Mouse (Mus musculus) lung, adult 2 months (tissue): ENCODE measurements around the gene Ern1. TPM values are rescaled to one million over a fixed set of nuclear protein-coding genes. Genes with fewer than 3 reads are reported as not detected.
A peak's percentile ranks its signal among the peaks of the same experiment; 100 is the strongest.

Experiments
- DNase-seq: peaks from one replicate; pipeline ENCODE4 v3.0.0; 2022
- H3K4me1 ChIP-seq: fragments of 200-500 bp; 2 replicates; pipeline ENCODE4 v1.6.1; 2011; ENCODE audit warnings: low read length; ENCODE audit not compliant: control insufficient read depth, insufficient read depth
- H3K4me3 ChIP-seq: fragments of 200-500 bp; replicated peaks from 2 replicates; pipeline ENCODE3; 2011; ENCODE audit warnings: low read depth, mild to moderate bottlenecking, control low read depth, low read length; ENCODE audit errors: extremely low read depth
- CTCF ChIP-seq: fragments of 200-500 bp; IDR thresholded peaks from 2 replicates; pipeline ENCODE4 v1.5.1; 2011; ENCODE audit warnings: mild to moderate bottlenecking, low read length, control low read depth; ENCODE audit not compliant: insufficient read depth
- POLR2A ChIP-seq: fragments of 200-500 bp; IDR thresholded peaks from 2 replicates; pipeline ENCODE4 v1.6.1; 2011; ENCODE audit warnings: low read depth, mild to moderate bottlenecking, control low read depth, low read length, borderline replicate concordance; ENCODE audit errors: extremely low read depth
- WGBS: fragments of 180-500 bp; shearing (Covaris S2); methylation state at CpG from one replicate; pipeline ENCODE4 v1.1.7; 2018; 5-methylcytosine and 5-hydroxymethylcytosine counted together
- polyA plus RNA-seq: library from polyadenylated mRNA; depleted of rRNA; stranded (reverse); fragments of >200 nt; gene quantifications from 2 replicates; pipeline ENCODE4 v1.2.3, GENCODE M21; 2012

The Ern1 gene
- polyA plus RNA-seq, 1 experiment = 23.0 TPM

DNA sequence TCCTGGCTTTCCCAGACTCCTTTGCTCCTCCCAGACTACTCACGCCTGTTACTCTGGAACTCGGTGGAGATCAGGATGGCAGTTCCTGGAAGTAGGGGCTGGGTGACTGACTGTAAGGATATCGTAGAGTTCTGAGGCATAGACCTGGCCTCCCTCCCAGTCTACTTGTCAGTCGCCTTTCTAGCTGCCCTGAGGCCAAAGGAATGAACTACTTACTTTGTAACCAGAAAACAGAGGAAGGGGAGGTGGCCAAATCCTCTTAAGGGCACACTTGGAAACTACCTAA lies 94.4 kb downstream of the Ern1 start:
- DNase-seq = no peak
- Histone ChIP-seq H3K4me3 (no peak overlapping the region), H3K4me1 (peaks cover 16% of the 10 kb centered on the region)
- TF ChIP-seq POLR2A (no peak), CTCF (no peak)
- WGBS = 36% methylated on average over 4 of the region's 4 CpGs

DNA sequence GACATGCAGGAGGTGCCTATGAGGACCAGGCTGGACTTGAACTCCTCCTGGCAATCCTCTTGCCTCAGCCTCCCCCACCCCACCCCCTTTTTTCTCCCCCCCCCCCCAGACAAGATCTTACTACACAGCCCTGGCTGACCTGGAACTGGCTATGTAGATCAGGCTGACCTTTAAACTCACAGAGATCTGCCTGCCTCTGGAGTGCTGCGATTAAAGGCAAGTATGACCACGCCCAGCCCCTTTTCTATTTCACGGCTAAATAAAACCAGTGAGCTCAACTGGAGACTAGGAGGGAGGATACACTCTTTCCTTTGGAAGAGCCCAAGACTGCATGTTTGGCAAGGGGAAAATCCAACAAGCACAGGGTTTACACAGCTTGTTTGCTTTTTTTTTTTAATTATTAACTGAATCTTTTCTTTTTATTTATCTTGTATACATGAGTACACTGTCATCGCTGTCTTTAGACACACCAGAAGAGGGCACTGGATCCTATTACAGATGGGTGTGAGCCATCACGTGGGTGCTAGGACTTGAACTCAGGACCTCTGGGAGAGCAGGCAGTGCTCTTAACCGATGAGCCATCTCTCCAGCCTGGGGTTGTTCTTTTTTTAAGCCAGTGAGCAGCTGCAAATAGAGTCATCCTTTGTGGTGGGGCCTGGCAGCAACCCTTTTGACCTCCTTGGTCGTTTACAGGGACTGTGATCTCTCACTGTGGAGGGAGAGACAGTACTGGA lies 94.9 kb downstream of the Ern1 start:
- no peak for TF ChIP-seq POLR2A
- no peak for TF ChIP-seq CTCF
- WGBS = 53% methylated on average over 7 of the region's 7 CpGs
- no peak overlapping the region for H3K4me3 ChIP-seq
- no peak for DNase-seq
- peaks cover 16% of the 10 kb centered on the region for H3K4me1 ChIP-seq

DNA sequence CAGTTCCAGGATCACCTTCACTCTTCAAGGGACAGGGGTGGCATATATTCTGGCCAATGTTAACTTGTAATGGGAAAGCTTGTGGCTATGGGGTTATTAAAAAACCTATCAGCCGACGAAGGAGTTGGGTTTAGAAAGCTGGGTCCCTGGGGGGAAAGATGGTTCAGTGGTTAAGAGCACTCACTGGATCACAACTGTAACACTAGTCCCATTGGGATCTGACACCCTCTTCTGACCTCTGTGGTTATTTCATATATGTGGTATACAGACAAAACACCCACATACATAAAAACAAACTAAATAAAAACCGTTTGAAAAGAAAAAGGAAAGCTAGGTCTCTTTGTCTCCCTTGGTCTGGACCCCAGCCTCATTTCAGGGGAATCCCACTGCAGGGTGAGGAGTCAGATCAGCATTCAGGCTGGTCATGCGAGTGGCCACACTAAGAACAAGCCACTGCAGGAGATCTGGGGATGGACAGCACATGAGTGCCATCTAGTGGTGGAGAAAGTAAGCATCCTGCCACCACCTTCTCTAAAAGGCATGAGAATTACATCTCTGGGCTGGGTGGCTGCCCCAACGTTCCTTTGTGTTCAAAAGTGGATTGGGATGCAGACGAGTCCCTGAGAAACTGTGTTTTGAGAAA lies 96.0 kb downstream of the Ern1 start:
- peak; percentile 58 for DNase-seq
- peaks cover 16% of the 10 kb centered on the region for H3K4me1 ChIP-seq
- peak; percentile 96 for TF ChIP-seq CTCF
- no peak for TF ChIP-seq POLR2A
- no peak overlapping the region for H3K4me3 ChIP-seq
- WGBS = 25% methylated on average over 6 of the region's 6 CpGs

DNA sequence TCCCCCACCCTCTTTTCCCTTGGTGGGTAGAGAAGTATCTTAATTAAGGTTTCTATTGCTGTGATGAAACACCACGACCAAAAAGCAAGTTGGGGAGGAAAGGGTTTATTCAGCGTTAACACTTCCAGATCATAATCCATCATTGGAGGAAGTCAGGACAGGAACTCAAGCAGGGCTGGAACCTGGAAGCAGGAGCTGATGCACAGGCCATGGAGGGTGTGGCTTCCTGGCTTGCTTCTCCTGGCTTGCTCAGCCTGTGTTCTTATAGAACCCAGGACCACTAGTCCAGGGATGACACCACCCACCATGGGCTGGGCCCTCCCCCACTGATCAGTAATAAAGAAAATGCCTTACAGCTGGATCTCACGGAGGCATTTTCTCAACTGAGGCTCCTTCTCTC lies 96.9 kb downstream of the Ern1 start:
- WGBS = 20% methylated on average over 3 of the region's 3 CpGs
- no peak for TF ChIP-seq POLR2A
- TF ChIP-seq CTCF = no peak
- H3K4me3 ChIP-seq = no peak overlapping the region
- DNase-seq = no peak
- H3K4me1 ChIP-seq = peaks cover 16% of the 10 kb centered on the region

DNA sequence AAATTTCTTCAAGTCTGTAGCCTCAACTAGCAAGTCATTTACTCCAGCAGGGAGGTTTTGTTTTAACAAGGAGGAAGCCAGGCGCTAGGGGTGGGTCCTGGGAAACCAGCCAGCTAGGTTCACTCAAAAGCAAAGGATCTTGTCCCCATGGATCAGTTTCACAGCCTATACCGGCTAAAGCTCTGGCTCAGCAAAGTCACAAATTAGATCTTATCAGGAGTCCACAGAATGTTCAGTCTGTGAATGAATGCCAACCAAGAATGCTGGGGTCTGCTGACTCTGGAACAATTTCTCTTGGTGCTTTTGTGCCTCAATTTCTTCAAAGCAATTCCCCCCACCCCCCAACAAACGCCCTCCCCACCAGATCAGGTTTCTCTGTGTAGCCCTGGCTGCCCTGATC lies 98.0 kb downstream of the Ern1 start:
- H3K4me1 ChIP-seq = peaks cover 16% of the 10 kb centered on the region
- WGBS = 16% methylated on average over 3 of the region's 3 CpGs
- TF ChIP-seq CTCF (no peak), POLR2A (no peak)
- H3K4me3 ChIP-seq = no peak overlapping the region
- no peak for DNase-seq

DNA sequence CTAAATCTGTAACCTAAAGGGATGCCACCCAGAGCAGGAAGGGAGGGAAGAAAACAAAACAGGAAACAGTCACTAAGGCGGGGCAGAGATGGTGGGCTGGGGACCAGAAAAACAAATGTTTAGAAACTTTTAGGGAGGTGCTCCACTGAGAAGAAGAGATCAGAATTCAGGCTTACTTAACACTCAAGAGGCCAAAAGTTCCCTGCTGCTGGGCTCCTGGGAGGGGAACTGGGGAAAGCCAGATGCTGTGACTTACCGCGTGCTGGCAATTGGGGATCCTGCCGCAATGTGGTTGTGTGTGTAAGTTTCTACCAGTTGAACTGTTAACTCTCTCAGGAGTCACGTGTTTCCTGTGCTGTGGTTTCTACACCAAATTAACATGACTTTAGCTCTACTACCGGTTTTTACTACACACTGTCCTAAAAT lies 99.8 kb downstream of the Ern1 start, which contains the start of gene Icam2:
TSS of gene Icam2 (minus strand) at position 285 of the 426 bp plus-strand sequence.
- 39% methylated on average over 6 of the region's 6 CpGs for WGBS
- TF ChIP-seq POLR2A (peak; percentile 35; the same call in 1 of the 2 replicates), CTCF (no peak)
- no peak for DNase-seq
- H3K4me1 ChIP-seq = peaks cover 19% of the 10 kb centered on the region
- peak within 1 kb of the TSS; percentile 27 for H3K4me3 ChIP-seq

DNA sequence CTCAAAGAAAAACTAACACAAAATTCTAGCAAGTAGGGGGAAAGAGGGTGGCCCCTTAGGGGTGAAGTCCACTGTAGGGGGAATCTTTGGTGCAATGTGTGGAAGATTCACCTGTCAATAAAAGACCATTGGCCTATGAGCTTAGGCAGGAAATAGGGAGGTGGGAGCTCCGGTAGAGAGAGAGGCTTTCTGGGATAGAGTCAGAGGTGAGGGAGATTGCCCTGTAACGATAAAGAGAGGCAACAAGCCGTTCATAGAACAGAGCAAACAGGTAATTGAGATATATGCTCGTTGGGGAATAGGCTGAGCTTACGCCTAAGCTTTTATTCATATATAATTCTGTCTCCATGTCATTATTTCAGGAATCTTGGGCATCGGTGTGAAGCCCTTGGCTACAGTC lies 100.6 kb downstream of the Ern1 start:
- Histone ChIP-seq H3K4me3 (no peak overlapping the region), H3K4me1 (peaks cover 19% of the 10 kb centered on the region)
- no peak for DNase-seq
- TF ChIP-seq CTCF (no peak), POLR2A (no peak)
- WGBS = 44% methylated on average over 6 of the region's 6 CpGs

DNA sequence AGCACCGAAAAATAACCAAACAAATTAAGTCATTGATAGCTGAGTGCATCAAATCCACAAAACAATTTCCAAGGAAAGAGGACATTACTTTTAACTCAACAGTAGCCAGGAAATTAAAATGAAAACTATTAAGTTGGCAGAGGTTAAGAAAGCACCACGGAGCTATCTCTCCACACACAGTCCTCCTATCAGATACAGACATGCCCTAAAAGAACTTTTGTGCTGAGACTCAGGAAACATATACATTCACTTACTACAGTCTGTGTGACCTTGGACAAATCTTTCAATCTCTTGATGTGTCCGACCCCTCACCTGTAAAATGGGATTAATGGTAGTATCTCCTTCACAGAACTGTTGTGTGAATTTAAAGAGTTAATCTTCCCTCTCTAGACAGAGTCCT lies 101.2 kb downstream of the Ern1 start:
- no peak for DNase-seq
- Histone ChIP-seq H3K4me3 (no peak overlapping the region), H3K4me1 (peaks cover 19% of the 10 kb centered on the region)
- TF ChIP-seq POLR2A = no peak
- TF ChIP-seq CTCF = no peak
- WGBS = 61% methylated on average over 3 of the region's 3 CpGs

DNA sequence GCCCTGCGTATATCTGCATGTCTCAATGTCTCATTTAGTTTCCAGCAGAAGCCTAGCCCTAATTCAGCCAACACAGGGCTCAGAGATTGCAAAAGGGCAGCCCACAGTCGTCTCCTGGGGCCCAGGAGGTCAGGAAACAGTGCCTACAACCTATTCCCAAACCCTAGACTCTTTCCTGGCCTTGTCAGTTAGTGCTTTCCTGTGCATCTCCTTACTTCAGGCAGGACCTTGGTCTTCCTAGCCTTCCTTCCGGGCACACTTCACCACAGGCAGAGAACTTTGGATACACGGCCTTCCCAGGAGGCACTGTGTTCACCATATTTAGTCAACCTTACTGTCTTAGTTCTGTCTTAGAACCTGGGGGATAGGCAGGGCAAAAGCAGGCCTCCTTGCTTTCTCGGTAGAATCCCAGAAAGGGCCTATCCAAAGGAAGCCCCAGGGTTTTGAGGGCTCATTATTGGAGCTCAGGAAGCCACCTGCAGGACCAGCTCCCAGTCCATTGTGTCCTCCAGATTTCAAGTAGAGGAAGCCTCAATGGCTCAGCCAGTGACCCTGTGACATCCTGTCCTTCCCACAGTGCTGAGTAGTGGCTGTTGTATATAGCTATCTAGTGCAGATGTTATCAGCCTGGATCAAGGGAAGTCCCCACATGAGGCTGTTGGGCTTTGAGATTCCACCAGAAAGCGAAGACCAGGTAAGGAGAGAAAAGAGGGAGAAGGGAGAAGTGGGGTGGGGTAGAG lies 104.4 kb downstream of the Ern1 start:
- TF ChIP-seq CTCF = no peak
- TF ChIP-seq POLR2A = no peak
- peaks cover 6% of the 10 kb centered on the region for H3K4me1 ChIP-seq
- DNase-seq = no peak
- 53% methylated on average over 6 of the region's 6 CpGs for WGBS
- no peak overlapping the region for H3K4me3 ChIP-seq
